ENCODE assay signal across 8 mouse cellular contexts in the genomic region with DNA sequence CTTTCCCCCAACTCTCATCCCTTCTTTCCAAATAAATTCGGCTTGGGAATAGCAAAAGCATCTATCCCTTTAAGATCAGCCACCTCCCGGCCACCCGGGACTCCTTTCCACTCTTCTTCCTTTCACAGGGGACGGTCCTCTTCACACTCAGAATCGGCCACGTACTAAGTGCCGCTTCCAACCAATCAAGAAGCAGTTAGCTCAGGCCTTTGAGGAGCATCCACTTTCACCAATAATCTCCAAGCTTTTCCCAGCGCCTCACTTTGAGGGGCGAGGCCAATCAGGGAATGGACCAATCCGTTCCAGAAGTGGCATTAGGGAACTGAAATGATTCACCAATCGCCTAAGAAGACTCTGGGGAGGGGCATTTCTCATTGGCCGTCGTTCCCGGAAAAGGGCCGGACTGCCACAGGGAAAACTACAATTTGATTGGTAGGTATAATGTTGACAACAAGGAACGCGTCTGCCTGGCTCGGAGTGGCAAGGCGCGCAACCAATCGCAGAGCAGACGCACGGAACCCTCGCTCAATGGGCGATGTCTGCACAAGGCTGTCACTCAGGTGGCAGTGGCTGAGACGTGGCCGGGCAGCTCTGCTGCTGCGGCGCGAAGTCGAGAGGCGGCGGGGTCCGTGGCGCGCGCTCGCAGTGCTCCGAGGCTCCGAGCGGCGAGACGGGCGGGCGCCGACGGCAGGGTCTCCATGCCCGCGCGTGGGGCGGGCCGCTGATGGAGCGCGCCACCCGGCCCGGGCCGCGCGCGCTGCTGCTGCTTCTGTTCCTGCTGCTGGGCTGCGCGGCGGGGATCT. TPM values are rescaled to one million over a fixed set of nuclear protein-coding genes. Genes with fewer than 3 reads are reported as not detected.
A peak's percentile ranks its signal among the peaks of the same experiment; 100 is the strongest.
DNase-seq lines count a peak whose midpoint lies in the region; ATAC-seq lines count a peak whose summit lies in the region.

A gene (plus strand): TSS at position 514 of the 803 bp plus-strand sequence.

- H3K9ac ChIP-seq in forebrain, embryonic 14.5 days (ENCODE audit: low read length): peak within 1 kb of the TSS; percentile 85
- peak within 1 kb of the TSS; percentile 83 for H3K9ac ChIP-seq in neural tube, embryonic 15.5 days (replicated peaks)

- DNase-seq in ES-CJ7 (ENCODE audit: low read depth, low spot score): peak; percentile 100
- peak; percentile 98 for DNase-seq in cerebellum, adult 11 months
- peak; percentile 100 for DNase-seq in forebrain, embryonic 14.5 days (ENCODE audit: low spot score)
- peak; percentile 96 for DNase-seq in heart, postnatal 14 days
- peak; percentile 100 for DNase-seq in layer of hippocampus, adult 11-12 months (ENCODE audit: low spot score)
- DNase-seq in lung, adult 18-20 months: peak; percentile 99 to 100
- peak; percentile 99 for DNase-seq in testis, postnatal 14 days (ENCODE audit: low spot score)

- no peaks in the 10 kb centered on the region for H3K36me3 ChIP-seq in forebrain, embryonic 14.5 days (ENCODE audit: control insufficient read depth, insufficient read depth, low read length)
- H3K36me3 ChIP-seq in neural tube, embryonic 15.5 days: no peaks in the 10 kb centered on the region

- peak within 1 kb of the TSS; percentile 90 for H3K4me3 ChIP-seq in forebrain, embryonic 14.5 days (ENCODE audit: low read depth, low read length)
- peak within 1 kb of the TSS; percentile 89 for H3K4me3 ChIP-seq in neural tube, embryonic 15.5 days (replicated peaks)

- peaks cover 21% of the 10 kb centered on the region for H3K4me1 ChIP-seq in forebrain, embryonic 14.5 days (ENCODE audit: control insufficient read depth, insufficient read depth, low read length)
- H3K4me1 ChIP-seq in neural tube, embryonic 15.5 days: peaks cover 34% of the 10 kb centered on the region

- intact Hi-C loops in heart, postnatal 14 days (cut with DNase I): no loop called here

- WGBS in forebrain, embryonic 14.5 days: under 1% methylated on average over 55 of the region's 63 CpGs
- 0% methylated on average over 41 of the region's 63 CpGs for WGBS in neural tube, embryonic 15.5 days

- H3K4me2 ChIP-seq in forebrain, embryonic 14.5 days (ENCODE audit: low read length): peak within 1 kb of the TSS; percentile 72
- H3K4me2 ChIP-seq in neural tube, embryonic 15.5 days: peak within 1 kb of the TSS; percentile 81

- H3K27ac ChIP-seq in forebrain, embryonic 14.5 days (ENCODE audit: low read depth, low read length): peak within 1 kb of the TSS; percentile 91
- H3K27ac ChIP-seq in neural tube, embryonic 15.5 days (replicated peaks): peak within 1 kb of the TSS; percentile 96

- ATAC-seq in forebrain, embryonic 14.5 days: peak; percentile 99
- peak; percentile 98 for ATAC-seq in neural tube, embryonic 15.5 days (ENCODE audit: low FRiP score)

- H3K9me3 ChIP-seq in forebrain, embryonic 14.5 days (replicated peaks; ENCODE audit: control insufficient read depth, low read length): no peaks in the 10 kb centered on the region
- H3K9me3 ChIP-seq in neural tube, embryonic 15.5 days (replicated peaks): no peaks in the 10 kb centered on the region

- no peaks in the 10 kb centered on the region for H3K27me3 ChIP-seq in forebrain, embryonic 14.5 days (replicated peaks; ENCODE audit: control insufficient read depth, insufficient read depth, low read length)
- no peaks in the 10 kb centered on the region for H3K27me3 ChIP-seq in neural tube, embryonic 15.5 days (replicated peaks)

RNA-seq across cellular contexts. Expression of the gene that starts here (rescaled TPM):
- 9.4 and 10.7 TPM in 2 replicates for polyA plus RNA-seq in forebrain, embryonic 14.5 days (2014; fragmentation: Nextera tagmentation; extraction: Ambion mirVana)
- total RNA-seq in heart, postnatal 14 days (2021): 10 to 100 TPM; 11.1 to 11.7 TPM
- polyA plus RNA-seq in neural tube, embryonic 15.5 days (2015; fragmentation: Nextera tagmentation; extraction: Ambion mirVana): 11.6 and 13.3 TPM in 2 replicates

Comparison
In these comparisons a context has a peak if more than half of its experiments do, and no peak if none do; other contexts are left out.
1. Peak in every context shown above with its lines: DNase-seq, ATAC-seq, H3K4me3 ChIP-seq and H3K27ac ChIP-seq.